Mouse (Mus musculus): Measurements from ENCODE around the gene Zfp213. TPM values are rescaled to one million over a fixed set of nuclear protein-coding genes. Genes with fewer than 3 reads are reported as not detected.

Zfp213 gene
- total RNA-seq, 2 experiments from 2014 or later: 5.4 to 7.1 TPM

- intact Hi-C loops (cut with DNase I): no loop called here
- DNase-seq: no peak
Observed at GRCm38 (mm10) chr17:23575951-23576552, 12.0 kb upstream of the Zfp213 start.

DNA sequence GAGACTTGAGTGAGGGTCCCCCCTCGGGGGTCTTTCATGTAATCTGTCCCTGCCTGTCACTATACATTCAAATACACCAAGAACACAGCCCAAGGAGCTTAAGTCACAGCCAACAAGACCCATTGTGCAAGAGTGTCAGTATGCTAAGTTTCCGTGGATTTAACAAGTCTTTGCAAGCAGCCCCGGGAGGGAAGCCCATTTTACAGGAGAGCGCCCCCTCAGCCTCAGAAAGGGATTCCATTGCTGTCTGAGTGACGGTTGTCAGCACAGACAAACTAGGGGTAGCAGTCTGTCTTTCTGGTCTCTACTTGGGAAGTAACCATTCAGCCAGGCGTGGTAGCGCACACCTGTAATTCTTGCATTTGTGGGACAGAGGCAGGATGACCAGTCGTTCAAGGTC is 10.1 kb upstream of the Zfp213 start:
- no peak for DNase-seq
- intact Hi-C loops (cut with DNase I): no loop called here

- intact Hi-C loops (cut with DNase I): no loop called here
Observed at GRCm38 (mm10) chr17:23572059-23572458, 8.0 kb upstream of the Zfp213 start.

DNA sequence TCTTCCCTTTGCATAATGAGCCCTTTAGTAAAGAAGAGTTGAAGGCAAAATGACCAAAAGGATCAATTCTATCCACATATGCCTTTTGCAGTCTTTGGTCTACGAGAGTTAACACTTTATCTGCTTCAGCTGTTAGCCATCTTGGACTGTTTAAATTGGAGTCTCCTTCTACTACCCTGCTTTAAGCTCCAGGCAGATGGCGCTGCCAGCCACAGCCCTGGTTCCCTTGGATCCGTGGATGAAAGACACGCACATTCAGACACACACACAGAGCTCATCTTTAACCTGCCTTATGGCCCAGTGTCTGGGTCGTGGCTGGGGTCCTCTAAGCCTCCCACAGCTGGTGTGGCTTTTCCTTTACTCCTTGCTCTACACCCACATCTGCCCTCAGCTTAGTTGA is 7.0 kb upstream of the Zfp213 start:
- DNase-seq: no peak
- intact Hi-C loops (cut with DNase I): loop anchor here (2.0 kb wide), 2 partner anchors 32 to 136 kb away; no protein-coding TSS in a partner anchor

More at GRCm38 (mm10) chr17:23572059-23572458, 8.0 kb upstream of the Zfp213 start:
- DNase-seq: no peak

DNA sequence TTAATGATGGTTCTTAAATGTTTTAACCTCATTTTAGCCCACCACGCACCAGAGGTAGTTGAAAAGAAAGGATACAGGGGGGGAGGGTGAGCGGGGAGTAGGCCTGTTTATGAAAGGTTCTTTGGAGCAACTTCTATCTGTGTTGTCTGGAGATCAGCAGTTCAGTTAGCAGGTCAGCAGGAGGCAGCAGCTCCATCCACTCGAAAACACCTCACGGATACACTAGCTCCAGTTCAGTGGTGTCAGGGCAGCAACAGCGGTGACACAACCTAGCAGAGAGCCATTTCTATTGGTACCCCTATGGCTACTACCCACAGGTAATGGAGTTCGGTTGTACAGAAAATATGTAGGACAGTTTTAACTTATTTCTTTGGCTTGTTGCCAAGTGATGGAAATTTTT is 6.0 kb upstream of the Zfp213 start:
- intact Hi-C loops (cut with DNase I): loop anchor here (2.0 kb wide), 2 partner anchors 33 to 137 kb away; no protein-coding TSS in a partner anchor
- peak; percentile 60 to 68 for DNase-seq

DNA sequence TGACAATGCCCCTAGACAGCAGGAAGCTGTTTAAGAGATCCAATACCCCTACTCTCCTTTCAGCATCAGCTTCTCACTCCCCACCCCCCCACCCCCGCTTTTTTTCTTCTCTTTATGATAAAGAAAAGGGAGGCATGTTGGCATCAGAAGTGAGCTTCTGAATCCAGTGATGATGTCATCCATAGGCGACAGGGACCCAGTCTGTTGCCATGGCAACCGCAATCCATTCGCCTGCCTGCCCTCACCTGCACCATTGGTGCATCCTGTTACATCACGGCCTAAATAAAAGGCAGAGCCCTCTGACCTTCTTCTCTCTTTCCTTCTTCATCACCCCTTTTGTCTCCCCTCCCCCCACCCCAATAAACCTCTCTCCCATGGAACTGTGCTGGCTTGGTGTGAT is 4.3 kb upstream of the Zfp213 start:
- no peak for DNase-seq
- intact Hi-C loops (cut with DNase I): no loop called here

- intact Hi-C loops (cut with DNase I): no loop called here
- DNase-seq: no peak
Observed at GRCm38 (mm10) chr17:23566787-23567186, 2.7 kb upstream of the Zfp213 start.

- DNase-seq: no peak
- intact Hi-C loops (cut with DNase I): no loop called here
Observed at GRCm38 (mm10) chr17:23564368-23564715, 304 bp upstream of the Zfp213 start.

DNA sequence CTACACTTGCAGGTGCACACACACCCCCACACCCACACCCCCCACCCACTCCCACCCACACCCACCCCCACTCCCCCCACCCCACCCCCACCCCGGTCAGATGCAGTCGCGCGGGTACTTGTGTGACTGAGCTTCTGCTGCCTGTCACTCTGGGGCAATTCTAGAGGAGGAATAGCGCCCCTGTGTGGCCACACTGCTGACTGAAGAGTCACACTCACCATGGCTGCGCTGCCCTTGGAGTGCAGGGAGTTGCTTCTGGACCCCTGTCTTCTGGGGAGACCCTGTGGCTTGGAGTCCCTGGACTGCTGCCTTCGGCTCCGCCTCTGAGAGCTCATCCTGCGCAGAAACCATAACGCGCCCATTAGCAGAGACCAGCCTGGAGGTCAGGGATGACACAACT is 4.3 kb downstream of the Zfp213 start:
- intact Hi-C loops (cut with DNase I): no loop called here
- DNase-seq: peak in 1 of 2 experiments; percentile 54

- intact Hi-C loops (cut with DNase I): no loop called here
- no peak for DNase-seq
Observed at GRCm38 (mm10) chr17:23555243-23555916, 8.7 kb downstream of the Zfp213 start.

DNA sequence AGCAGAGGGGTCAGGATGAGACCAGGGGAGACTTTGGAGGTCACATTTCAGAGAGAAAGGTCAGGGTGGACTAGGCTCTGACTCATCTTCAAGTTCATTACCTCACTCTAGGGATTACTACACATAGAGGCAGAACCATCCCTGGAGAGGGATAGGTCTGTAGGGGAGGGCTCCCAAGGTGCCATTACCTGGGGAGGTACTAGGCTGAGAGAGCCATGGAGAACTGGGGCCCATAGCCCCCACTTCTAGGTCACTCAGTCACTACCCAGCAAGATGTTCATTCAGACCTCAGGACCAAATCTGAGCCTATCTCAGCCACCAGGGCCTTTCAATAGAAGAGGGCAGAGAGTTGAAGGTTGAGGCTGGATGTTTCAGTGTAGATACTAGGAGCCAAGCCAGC is 9.7 kb downstream of the Zfp213 start:
- intact Hi-C loops (cut with DNase I): no loop called here
- DNase-seq: no peak

- intact Hi-C loops (cut with DNase I): no loop called here
Observed at GRCm38 (mm10) chr17:23553634-23554120, 10.4 kb downstream of the Zfp213 start.

DNA sequence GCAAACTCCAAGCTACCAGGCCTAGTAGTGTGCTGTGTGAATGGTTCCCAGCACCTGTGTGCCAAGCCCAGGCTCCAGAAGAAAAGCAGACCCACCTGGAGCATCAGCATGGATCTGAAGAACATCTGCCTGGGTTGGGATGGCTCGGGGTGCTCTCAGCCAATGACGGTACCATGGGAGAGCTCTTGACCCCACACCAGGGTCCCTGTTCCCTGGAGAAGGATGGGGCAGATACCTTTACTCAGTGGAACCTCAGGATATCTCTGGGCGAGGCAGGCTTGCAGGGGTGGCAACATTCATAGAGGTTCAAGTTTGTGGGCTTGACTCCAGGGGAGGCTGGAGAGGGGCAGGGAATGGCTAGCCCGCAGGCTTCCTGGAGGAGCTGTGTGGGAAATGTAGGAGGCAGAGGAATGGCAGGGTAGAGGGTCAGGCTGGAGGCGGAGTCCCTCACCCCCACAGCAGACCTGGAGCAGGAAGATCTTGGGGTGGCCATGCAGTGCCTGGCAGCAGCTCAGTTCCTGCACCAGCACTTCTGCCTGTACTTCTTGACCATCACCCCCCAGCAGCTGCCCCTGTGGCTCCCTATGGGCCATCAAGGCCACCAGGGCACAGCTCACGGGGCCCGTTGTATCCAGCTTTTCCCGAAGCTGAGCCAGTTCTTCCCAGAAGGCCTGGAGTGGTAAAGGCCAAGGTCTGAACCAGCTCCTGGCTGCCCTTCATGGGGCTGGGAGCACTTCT is 11.0 kb downstream of the Zfp213 start:
- intact Hi-C loops (cut with DNase I): no loop called here
- no peak for DNase-seq

More at GRCm38 (mm10) chr17:23553634-23554120, 10.4 kb downstream of the Zfp213 start:
- no peak for DNase-seq

GRCm38 (mm10) chr17:23551963-23552362 is 12.1 kb downstream of the Zfp213 start:
- no peak for DNase-seq
- intact Hi-C loops (cut with DNase I): no loop called here

DNA sequence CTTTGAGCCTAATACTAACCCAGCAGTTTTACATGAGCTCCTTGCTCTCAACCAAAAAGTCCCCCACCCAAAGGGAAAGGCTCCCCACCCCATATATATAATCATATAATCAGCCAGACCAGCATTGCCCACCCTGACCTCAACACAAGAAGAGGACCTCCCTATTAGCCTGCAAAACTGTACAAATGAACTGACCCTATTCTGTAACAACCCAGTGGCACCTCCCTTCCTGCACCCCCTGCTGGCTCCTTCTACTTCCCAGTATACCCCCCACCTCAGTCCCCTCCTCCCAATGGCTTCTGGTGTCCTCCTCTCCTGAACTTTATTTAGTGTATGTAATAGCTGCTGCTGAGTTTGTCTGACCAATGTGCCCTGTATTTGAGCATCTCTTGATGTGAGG is 12.6 kb downstream of the Zfp213 start:
- no peak for DNase-seq
- intact Hi-C loops (cut with DNase I): no loop called here

DNA sequence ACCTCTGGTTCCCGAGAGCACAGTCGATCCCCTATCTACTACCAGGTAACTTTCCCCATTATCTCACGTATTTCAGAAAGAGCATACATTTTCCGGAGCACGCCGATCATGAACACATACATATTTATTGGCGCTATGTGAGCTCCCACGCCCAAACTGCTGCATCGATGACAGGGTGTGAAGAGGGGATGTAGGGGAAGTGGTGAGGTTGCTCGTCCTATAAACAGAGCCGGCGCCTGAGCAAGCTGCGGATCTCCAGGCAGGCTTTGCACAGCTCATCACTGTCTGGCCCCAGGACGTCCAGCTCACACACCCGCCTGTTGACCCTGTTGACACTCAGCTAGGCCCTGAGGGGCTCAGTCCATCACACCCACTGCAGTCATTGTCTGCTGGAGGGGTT is 13.2 kb downstream of the Zfp213 start:
- peak in 1 of 2 experiments; percentile 24 for DNase-seq
- intact Hi-C loops (cut with DNase I): no loop called here

DNA sequence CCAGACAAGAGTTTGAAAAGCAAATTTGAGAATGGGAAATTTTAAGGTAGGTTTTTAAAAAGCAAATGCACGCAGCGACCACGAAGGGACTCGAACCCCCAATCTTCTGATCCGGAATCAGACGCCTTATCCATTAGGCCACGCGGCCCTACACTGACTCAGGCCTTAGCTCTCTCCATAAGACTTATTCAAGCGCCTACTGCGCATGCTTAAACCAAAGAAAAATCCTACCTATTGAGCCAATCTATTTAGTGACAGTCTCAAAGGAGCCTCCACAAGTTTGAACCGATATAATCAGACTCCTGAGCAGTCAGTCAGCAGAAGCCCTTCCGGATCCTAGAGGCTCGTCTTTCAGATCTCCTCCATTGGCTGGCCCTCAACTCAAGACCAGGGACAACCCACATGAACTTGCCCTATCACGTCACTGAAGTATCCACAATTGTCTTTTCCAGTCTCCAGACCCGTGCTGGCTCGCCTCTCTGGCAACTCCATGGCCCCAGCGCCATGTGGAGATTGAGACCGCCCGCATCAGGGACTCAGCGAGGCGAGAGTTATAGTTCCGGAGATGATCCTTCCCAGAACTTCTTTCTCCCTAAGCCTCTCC is 13.7 kb downstream of the Zfp213 start:
- DNase-seq: peak; percentile 94
- intact Hi-C loops (cut with DNase I): no loop called here

- DNase-seq: no peak
- intact Hi-C loops (cut with DNase I): loop anchor here (5.0 kb wide), 1 partner anchor 362 kb away; no protein-coding TSS in a partner anchor
Observed at GRCm38 (mm10) chr17:23549441-23549840, 14.6 kb downstream of the Zfp213 start.

DNA sequence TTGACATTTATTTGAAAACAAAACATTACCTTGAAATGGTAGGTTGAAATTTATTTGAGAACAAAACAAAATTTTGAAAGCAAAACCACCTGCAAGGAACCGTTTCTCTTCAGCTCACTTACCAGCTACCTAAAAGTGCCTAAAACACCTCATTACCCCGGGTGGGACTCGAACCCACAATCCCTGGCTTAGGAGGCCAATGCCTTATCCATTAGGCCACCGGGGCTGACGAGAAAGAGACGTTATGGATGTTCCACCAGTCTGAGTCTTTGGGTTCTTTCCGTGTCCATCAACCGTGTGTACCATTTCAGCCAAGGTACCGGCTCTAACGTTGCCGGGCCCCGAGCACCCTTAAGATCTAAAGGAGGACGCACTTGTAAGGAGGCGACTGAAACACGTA is 15.4 kb downstream of the Zfp213 start:
- intact Hi-C loops (cut with DNase I): loop anchor here (5.0 kb wide), 1 partner anchor 361 kb away; no protein-coding TSS in a partner anchor
- peak; percentile 70 to 82 for DNase-seq

DNA sequence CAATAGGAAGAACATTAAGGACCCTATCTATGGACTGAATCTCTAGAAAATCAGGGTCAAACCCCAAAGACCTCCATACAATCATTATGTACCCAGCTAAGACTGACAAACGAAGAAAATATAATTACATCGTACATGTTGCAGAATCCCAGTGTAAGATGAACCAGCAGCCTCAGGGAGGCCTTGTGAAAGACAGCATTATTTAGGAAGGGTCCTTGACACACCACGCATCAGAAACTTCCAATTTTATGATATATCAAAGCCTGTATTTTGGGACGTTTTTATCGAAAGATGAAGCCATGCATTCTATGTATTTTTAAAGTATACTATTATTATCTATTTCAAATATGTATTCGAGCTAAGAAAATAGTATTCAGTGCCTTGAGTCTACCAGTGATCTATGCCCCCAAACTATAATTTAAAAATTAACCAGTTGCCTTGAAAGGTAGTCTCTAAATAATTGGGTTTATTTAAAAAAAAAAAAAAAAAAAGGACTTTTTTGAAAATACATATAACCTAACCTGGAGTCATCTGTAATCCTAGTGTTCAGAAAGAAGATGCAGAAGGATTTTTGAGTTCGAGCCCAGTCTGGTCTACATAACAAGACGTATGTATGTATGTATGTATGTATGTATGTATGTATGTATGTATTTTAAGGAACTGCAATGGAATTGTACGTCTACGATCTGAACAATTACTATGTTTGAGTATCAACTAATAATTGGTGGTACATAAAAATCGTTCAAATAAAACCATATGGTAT is 16.2 kb downstream of the Zfp213 start:
- intact Hi-C loops (cut with DNase I): loop anchor here (5.0 kb wide), 1 partner anchor 361 kb away; no protein-coding TSS in a partner anchor
- no peak for DNase-seq
